Mouse (Mus musculus): ENCODE measurements around the gene Dync2li1.

Gene Dync2li1

DNA sequence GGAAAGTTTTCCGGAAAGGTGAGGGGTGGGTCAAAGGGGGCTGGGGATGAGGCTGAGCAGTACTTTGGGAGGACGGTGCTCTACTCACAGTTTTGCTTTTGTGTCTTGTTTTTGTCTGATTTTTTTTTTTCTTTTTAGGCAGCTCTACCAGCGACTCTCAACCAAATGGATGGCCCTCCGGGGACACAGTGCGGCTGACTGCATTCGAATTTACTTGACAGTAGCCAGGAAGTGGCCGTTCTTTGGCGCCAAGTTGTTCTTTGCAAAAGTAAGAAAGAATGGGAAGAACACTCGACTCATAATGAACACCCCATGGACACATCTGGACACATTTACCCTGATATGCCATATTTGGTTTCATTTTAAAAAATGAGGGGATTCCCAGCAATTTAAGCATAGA, 14.8 kb upstream of the Dync2li1 start:
- peak; percentile 33 for DNase-seq (ENCODE audit: low spot score)

DNA sequence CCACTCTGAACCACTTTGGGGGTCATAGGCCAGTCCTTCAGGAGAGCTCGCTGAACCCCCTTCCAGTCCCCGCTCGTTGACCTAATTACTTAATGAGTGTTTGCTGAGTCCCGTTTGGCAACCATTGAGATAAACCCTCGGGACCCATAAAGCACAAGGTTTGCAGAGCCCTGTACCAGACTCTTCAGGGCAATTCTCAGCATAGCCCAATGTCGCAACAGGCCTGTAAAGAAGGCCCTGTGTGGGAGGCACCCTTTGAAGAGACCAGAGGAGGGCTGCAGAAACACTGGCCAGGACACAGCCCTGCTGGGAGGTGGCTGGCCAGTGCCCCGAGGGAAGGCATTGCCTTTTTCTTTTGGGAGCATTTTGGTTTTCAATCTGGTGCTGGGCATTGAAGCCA, 14.3 kb upstream of the Dync2li1 start:
- DNase-seq (ENCODE audit: low spot score): no peak

DNA sequence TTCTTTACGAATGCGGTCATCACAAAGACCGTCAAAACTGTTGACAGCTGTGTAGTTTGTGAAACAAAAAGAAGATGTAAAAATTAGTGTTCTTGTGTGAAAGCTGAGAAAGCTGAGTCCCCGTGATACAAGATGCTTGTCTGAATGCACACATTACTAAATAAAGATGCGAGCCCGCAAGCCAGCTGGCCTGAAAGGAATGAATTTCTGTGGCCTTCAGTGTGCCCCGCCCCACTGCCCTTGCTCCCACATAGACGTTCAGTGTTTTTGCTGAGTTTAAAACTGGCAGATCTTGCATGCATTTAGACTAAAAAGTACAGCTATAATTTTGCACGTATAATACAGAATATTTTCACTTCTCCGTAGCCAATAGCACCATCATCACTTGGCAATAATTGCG, 10.5 kb upstream of the Dync2li1 start:
- no peak for DNase-seq (ENCODE audit: low spot score)

DNA sequence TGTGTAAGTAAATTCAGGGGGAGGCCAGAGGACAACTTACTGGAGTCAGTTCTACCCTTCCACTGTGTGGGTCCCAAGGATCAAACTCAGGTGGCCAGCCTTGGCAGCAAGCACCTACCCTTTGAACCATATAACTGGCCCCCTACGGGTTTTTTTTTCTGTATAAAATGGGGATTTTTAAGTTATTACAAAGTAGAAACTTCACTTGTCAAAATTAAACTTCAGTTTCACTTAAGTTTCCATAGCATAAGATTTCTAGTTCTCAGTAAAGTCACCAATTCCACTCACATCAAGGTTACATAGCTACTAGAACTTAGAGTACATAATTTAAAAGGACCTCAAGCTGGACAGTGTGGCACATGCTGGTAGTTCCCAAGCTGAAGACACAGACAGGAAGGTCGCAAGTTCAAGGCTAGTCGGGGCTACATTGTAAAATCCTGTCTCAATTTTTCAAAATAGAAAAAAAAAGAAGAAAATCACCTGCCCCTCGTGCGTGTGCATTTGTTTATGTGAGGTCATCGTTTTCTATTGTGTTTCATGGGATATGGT, 9.7 kb upstream of the Dync2li1 start:
- DNase-seq (ENCODE audit: low spot score): no peak

DNA sequence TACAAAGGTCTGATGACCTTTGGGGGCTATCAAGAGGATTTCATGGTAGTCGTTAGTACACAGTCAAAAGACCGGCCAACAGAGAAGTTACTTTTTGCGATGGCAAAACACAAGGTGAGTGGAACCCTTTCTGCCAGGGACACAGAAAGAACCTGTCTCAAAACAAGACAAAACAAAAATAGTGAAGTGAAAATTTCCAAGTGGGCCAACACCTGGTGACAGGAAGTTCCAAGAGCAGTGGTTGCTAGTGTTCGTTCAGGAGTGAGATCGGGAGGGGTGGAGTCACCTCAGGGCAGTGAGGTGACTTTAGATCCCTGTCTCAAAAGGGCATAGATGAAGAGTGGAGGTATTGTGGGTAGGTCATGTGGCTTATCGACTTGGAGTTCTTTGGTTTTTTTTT, 8.3 kb upstream of the Dync2li1 start:
- DNase-seq (ENCODE audit: low spot score): no peak

DNA sequence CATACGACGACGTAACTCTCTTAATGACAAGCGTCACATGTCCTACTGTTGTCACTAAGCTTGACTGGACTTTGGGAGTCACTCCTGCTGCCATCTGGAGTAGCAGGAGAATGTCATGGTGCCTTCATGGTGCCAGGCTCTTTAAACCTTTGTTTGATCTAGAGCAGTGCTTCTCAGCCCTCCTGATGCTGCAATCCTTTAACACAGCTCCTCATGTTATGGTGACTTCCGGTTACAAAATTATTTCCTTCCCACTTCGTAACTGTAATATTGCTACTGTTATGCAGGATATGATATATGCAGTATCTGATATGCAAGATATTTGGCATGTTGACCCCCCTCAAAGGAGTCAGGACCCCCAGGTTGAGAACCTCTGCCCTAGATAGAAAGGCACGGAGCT, 7.2 kb upstream of the Dync2li1 start:
- DNase-seq (ENCODE audit: low spot score): no peak

DNA sequence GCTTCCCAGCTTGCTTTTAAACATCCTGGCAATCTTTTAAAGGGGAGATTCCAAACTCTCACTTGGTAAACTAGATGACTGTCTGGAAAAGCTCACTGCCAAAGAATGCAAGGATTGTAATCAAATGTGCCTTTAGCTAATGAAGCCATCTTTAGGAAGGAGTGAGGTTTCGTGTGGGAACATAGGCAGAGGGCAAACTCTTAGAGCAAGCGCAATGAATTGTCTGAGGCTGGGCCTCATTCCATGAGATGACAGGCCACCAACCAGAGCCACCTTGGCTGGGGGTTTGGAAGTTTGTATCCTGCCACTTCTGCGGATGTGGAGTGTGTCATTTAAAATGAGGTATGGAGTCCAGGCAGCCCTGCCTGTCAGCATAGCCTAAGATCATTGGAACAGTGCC, 6.2 kb upstream of the Dync2li1 start:
- no peak for DNase-seq (ENCODE audit: low spot score)

DNA sequence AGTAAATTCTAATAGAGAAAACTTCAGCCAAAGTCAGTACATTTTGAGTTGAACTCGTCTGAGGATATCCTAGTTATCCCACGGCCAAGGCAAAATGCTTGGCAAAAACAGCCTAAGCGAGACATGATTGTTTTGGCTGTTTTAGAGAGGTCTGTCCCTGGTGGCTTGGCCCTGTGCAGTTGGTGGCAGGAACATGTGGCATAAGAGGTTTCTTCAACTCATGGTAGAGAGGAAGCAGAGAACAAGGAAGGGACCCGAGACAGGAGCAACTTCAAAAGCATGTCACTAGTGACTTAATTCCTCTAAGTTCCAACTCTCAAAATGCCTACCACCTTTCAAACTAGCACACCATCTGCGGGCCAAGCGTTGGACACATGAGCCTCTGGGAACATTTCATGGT, 5.7 kb upstream of the Dync2li1 start:
- no peak for DNase-seq (ENCODE audit: low spot score)

DNA sequence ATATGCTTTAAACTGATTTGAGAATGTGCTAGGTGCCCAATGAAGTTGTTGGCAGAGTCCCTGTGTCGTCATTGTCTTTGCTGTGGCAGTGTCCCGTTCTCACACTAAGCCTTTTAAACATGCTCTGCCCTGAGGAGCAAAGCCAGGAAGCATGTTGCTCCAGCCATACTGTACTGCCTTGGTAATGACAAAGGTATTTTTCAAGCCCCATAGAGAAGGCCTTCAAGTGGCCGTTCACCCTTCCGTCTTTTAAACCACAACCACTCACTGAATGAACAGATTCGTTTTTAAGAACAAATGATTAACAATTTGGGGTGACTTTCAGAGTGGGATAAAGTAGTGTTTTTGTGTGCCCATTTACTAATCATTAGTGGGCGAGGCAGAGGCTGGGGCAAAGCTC, 5.1 kb upstream of the Dync2li1 start:
- DNase-seq (ENCODE audit: low spot score): no peak

DNA sequence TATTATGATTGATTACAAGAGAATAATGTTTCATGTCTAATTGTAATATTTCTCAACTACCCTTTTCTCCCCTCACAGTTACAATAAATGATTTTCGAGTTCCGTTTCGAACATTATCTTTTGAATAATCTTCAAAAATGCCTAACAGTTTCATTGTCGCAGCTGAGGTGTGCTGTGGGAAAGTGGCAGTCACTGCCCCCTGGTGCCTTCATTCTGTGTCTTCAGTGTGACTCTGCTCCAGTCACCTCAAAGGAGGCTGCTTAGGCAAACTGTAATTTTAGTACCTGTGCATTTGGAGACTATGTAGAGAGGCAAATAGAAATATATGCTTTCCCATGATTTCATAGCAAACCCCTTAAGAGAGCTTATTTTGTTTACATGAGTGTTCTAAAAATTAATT, 4.3 kb upstream of the Dync2li1 start:
- DNase-seq (ENCODE audit: low spot score): no peak

DNA sequence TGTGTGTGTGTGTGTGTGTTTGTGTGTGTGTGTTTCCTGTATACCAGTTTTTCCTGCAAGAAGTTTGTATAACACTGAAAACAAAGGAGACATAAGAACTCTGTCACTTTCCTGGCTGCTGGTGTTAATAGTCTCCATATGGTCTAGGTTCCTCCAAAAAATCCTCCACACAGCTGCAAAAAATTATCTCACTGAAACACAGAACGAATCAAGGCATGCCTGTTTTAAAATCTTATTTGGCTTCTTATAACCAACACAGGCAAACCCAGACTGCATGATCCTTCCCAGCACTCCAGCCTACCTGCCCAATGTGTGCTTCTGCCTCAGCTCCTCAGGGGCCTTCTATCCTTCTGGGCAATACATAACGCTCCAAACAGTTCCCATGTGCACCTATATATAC, 3.4 kb upstream of the Dync2li1 start:
- DNase-seq (ENCODE audit: low spot score): no peak

DNA sequence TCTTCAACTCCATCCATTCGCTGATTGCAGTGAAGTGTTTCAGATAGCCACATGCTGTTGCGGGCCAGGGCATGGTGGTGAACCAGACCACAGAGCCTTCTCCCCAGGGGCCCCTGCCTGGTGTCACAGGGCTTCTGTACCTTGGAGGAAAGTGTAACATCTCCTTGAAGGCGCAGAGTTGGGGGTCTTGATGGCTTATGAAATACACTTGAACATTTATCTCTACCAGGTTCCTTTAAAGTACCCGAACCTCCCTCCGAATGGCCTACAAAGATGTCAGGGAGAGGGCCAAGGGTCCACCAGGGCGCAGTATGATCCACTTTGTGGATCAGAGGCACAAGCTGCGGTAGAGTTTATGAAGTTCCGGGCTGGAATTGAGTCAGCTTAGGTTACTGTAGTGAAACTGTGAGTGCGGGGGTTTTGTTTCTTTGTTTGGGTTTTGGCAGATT, 585 bp downstream of the Dync2li1 start:
- DNase-seq (ENCODE audit: low spot score): no peak

DNA sequence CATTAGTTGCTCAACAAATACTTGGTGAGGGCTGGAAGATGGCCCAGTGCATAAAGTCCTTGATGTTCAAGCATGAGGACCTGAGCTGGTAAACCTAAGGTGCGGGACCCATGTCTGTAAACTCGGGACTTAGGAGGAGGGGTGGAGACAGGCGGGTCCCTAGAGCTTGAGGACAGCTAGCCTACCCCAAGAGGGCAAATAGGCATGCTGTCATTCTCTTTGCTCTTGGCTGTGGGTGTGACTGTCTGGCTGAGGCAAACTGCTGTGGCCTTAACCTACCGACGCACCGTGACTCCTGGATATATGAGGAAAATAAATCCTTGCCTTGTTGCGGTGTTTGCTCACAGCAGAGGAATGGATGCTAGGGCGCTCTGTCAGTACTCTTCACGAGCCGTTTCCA, 1.4 kb downstream of the Dync2li1 start:
- DNase-seq (ENCODE audit: low spot score): no peak

DNA sequence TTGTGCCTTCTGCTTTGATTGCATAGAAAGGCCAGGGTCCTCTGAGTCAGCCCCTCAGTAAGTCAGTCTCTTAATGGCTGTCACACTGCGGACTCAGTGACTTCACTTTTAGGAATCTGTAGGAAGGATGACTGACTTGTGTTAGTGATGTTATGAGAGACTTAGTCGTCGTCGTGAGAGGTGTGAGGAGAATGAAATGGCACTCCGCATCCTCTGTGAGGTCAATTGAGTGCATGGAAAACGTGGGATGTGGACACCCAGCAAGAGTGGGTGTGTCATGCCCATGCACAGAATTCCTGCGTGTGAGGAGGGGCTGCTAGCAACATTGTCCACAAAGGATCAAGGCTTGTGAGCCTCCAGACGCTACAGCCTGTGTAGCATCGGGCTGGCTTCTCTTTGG, 2.3 kb downstream of the Dync2li1 start:
- no peak for DNase-seq (ENCODE audit: low spot score)

DNA sequence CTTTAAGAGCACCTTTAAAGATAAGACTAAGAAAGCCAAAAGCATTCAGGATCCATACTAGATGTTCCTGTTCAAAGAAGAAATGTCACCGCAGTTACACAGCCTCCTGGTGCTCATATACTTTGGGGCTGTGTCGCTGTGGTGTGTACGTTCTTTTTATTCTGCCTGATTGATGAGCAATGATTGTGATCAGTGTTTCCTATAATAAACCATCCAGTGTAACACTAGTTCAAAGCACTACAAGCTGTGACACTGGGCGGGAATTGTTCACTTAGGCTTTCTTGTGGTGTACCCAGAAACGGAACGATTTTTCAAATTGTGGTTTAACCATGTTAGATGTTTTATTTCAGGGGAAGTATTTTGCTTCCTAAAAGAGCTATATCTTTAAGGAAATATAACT, 5.5 kb downstream of the Dync2li1 start:
- no peak for DNase-seq (ENCODE audit: low spot score)

DNA sequence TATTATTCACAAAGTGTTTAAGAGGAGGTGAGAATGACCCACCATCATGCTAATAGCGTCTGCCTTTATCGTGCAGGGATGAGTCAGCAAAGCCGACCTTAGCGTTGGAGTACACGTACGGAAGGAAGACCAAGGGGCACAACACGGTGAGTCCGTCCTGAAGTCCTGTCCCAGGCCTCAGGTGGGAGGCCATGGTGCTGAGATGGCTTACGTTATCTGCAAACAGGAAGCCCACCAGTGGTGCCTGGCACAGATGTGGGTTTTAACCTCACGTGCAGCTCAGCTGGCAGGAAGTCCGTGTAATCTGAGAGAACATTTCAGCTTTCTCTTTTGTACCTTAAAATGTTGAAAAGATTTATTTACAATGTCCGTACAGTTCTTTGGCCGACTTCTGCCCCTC, 7.1 kb downstream of the Dync2li1 start:
- DNase-seq (ENCODE audit: low spot score): no peak

DNA sequence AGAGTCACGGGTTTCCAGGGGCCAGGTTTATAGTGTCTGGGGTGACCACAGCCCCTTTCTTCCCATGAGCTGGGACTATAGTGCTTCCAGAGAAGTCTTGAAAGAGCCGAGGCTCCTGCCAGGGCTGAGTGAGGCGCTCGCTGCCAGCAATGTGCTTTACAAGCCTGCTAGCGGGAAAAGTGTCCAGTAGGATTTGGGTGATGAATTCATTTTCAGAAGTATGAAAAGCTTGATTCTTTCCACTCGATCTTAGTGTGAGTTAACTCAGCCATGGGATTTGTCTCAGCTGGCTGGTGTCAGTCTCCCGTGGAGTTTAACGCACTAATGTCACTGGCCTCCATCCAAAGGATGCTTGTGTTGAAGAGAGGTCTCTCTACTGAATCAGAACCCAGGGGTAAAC, 10.0 kb downstream of the Dync2li1 start:
- DNase-seq (ENCODE audit: low spot score): no peak

DNA sequence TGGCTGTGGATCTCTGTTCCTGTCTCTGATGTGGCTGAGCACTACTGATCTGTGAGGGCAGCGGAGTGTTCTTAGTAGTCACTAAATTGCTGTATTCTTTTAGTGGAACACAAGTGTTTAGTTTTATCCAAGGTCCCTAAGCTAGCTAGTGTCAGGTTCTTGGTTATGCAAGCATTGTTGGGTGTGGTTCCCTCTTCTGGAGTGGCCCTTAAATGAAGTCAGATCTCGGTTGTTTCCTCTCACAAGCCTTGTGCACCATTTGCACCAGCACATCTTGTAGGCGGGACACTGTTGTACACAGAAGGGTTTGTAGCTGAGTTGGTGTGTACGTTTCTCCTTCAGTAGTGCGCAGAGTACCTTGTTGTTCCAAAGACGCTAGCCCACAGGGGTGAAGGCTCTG, 11.7 kb downstream of the Dync2li1 start:
- DNase-seq (ENCODE audit: low spot score): no peak

DNA sequence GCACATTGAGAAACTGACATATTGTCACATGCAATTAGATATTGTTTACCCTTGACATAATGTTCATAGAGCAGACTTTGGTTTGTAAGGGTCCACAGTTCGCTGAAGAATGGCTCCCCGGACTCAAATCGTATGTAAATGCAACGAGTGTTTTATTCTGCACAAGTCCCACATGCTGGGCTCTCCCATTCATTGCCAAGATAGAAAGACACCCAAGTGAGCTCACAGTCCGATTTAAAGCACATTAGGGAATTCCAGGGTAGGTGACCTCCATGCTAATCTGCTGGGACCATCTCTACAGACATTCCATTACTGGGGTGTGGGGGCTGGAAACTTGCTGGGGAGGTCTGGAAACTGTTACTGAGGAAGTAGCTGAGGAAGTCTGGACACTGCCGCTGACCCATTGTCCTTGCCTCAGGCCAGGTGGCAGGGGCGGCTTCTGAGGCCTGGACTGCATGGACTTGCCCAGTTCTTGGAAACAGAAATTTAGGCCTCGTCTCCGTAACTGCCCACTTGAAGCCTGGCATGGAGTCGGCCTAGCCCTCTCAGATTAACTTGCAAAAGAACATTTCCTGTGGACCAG, 13.6 kb downstream of the Dync2li1 start:
- DNase-seq (ENCODE audit: low spot score): no peak

DNA sequence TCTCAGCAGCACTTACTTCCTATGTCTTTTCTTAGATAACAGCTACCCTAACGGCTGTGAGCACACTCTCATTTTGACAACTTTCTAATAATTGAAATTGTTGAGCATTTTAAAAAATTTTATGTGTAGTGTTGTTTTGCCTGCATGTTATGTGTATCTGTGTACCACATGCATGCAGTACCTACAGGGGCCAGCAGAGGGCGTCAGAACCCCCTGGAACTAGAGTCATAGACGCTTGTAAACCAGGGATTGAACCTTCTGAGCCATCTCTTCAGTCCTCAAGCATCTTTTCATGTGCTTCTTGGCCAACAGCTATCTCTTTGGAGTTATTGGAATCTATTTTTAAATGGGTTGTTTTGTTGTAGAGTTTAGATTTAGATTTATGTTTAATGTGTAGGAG, 15.6 kb downstream of the Dync2li1 start:
- peak; percentile 34 for DNase-seq (ENCODE audit: low spot score)

DNA sequence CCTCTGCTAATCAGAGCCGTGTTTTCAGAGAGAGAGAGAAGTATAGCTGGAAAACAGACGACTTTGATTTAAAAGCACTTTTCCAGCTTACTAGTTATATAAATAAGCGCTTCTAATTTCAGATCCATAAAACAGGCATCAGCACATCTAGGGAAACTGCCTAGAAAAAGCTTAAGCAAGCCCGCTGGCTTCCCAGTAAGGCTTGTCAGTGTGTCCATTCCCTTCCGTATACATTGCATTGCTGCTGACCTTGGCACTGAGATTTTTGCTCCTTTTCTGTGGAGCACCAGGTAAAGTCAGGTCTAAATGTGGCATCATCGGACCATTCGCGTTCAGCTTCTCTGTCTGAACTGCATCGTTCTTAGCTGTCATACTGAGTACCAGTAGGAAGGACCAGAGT, 16.0 kb downstream of the Dync2li1 start:
- DNase-seq (ENCODE audit: low spot score): no peak

DNA sequence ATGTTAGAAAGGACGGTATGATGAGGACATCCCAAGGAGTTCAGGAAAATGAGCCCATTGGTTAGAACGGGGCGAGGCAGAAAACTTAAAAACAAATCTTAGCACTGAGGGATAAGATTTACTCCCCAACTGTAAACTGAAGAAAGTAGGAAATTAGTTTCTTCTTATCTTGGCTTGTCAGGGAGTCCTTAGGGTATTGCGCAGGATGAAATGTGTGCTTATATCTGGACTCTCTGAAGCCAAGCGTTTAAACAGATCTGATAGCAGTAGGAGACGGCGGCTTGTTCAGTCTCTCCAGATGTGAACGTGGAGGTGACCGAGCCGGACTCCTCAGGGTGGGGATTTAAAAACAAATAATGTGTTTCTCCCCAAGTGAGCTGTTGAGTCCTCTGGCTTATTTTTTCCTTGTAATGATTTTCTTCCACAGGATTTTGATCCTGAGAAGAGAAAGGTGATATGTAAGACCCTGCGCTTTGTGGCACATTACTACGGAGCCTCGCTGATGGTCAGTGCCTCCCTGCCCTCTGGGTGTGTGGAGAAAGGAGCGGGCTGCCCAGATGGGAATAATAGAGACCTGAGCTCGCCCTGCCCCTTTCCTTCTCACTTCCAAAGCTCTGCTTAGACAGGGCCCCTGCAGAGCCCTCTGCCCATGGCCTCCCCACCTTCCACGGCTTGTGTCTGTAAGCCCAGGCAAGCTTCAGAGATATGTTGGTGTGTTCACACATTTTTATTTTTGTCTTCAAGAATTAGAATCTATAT, 18.2 kb downstream of the Dync2li1 start:
- DNase-seq (ENCODE audit: low spot score): no peak

DNA sequence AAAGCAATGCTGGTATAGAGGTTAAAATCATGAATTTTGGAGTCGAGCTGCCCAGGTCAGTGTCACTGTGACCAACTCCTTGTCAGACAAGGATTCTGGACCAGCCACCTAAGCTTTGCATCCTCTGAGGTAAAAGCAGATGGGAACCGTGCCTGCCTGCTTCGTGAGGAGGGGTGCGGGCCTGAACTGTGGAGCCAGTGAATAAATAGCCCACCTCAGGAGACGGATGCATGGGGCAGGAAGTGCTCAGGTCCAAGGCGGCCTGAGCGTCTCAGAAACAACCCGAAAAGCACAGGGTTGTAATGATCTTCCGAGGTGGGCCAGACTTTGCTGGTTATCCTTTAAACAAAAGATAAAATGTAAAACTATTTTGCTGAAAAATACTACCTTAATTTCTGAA, 18.8 kb downstream of the Dync2li1 start:
- no peak for DNase-seq (ENCODE audit: low spot score)

DNA sequence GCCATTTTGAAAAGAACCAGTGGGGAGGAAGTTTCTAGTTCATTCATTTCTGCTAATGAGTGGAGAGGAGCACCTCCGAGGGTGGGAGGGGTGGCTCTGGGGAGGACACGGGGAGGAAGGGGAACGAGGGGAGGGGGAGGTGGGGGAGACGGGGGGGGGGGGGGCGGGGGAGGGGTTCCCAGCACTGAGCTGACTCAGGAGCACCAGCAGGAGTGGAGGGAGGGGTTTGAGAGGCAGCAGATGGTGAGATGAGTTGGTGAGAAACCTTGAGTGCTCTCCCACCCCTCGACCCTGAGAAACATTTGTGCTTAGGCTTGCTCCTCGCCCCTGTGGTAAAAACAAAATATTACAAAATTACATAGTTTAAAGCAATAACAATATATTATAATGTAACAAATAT, 19.6 kb downstream of the Dync2li1 start:
- no peak for DNase-seq (ENCODE audit: low spot score)
